Mouse (Mus musculus) forebrain, embryonic 11.5 days (tissue): ENCODE measurements at regions not wholly inside any gene's neighbourhood (a gene's known extent, or its start where the extent isn't known, plus 50 kb on each side); places are given as distances from the start of the nearest gene placed in this dataset.

Experiments
- ATAC-seq: fragments of 200-750 bp; cut with Nextera tagmentation; replicated peaks from 2 replicates; pipeline ENCODE4 v1.8.0; 2017; ENCODE audit warnings: moderate TSS enrichment; ENCODE audit not compliant: low FRiP score
- DNase-seq: peaks from one replicate; pipeline ENCODE4 v3.0.0-alpha.2; 2017; ENCODE audit warnings: low spot score
- H3K27ac ChIP-seq: fragments of 300-500 bp; sonication (generic); 2 replicates; pipeline ENCODE4 v1.5.1; 2014; ENCODE audit warnings: low read depth, low read length
- H3K27me3 ChIP-seq: fragments of 300-500 bp; sonication (generic); 2 replicates; pipeline ENCODE4 v1.6.1; 2014; ENCODE audit warnings: mild to moderate bottlenecking, low read length, mixed read lengths; ENCODE audit not compliant: control insufficient read depth, insufficient read depth
- H3K36me3 ChIP-seq: fragments of 300-500 bp; sonication (generic); 2 replicates; pipeline ENCODE4 v1.6.1; 2014; ENCODE audit warnings: mild to moderate bottlenecking, low read length, moderate library complexity, mixed read lengths; ENCODE audit not compliant: control insufficient read depth, insufficient read depth
- H3K4me1 ChIP-seq: fragments of 300-500 bp; sonication (generic); replicated peaks from 2 replicates; pipeline ENCODE4 v1.6.1; 2014; ENCODE audit warnings: low read length, mixed read lengths; ENCODE audit not compliant: control insufficient read depth, insufficient read depth
- H3K4me2 ChIP-seq: fragments of 300-500 bp; sonication (generic); 2 replicates; pipeline ENCODE4 v1.6.1; 2014; ENCODE audit warnings: low read depth, mild to moderate bottlenecking, low read length, moderate library complexity, mixed read lengths; ENCODE audit not compliant: severe bottlenecking
- H3K4me3 ChIP-seq: fragments of 300-500 bp; sonication (generic); 2 replicates; pipeline ENCODE4 v1.5.1; 2014; ENCODE audit warnings: low read depth, low read length
- H3K9ac ChIP-seq: fragments of 300-500 bp; sonication (generic); 2 replicates; pipeline ENCODE4 v1.6.1; 2014; ENCODE audit warnings: low read length
- H3K9me3 ChIP-seq: fragments of 300-500 bp; sonication (generic); 2 replicates; pipeline ENCODE4 v1.6.1; 2016; ENCODE audit warnings: low read length, mixed read lengths; ENCODE audit not compliant: control insufficient read depth
- WGBS: fragments of 180-500 bp; shearing (Covaris S2); extraction: QIAGEN DNeasy Blood & Tissue Kit; methylation state at CpG from one replicate; pipeline ENCODE4 v1.1.7; 2014; 5-methylcytosine and 5-hydroxymethylcytosine counted together

DNA sequence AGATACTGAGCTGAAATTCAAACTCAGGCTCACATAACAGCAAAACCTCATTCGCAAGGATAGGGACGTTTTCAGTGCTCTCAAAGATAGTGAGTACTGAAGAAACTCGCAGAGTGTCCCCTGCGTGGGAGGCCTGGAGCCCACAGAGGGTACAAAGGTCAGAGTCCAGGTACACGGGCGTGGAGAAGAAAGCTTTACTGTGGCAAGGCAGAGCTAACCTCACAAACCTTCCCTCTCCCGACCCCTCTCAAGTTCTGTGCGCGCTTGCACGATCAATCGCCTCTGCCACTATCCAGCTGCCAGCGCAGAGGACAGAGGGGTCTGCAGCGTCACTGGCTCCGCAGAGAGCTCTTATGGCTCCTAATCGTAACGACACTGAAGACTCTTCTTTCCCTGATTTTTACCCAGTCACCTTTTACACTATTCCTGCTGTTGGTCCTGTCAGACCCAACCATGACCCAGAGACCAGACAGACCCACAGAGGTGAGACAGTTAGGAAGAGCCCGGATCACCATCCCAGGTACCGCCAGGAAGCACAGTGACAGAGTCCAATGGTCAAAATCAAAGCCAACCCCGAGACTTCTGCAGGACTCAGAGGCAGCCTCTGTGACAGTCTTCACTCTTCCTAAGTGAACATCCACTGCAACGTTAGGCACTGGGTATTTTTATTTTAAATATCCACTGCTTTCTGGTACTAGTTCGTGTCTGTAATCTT is 51.6 kb upstream of the Gadd45a start:
- DNase-seq (no peak), ATAC-seq (no peak)

DNA sequence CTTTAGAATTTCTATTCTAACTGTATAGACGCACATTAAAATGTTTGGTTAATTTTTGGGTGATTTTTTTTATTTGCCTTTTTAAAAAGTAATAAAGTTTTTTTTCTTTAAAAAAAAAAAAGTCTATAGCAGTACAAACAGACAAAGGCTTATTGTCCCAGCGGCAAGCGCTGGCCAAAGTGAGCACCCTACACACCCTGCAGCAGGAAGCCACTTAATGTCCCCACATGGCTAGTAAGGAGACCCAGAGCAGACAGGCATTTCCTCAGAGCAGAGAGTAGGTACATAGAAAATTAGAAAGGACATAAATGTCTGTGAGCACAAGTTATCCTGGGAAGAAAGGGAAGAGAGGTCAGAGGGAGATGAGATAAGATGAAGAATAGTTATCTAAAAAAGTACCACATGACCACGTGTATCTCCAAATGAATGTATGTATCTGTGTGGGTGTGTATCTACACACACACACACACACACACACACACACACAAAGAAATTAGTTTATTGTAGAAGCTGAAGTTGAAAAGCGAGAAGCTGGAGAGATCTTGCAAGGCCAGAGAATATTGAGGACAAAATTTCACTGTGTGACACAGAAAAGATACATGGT is 50.7 kb upstream of the Gadd45a start:
- no peak overlapping the region for H3K4me3 ChIP-seq
- DNase-seq, result no peak

More for the DNA sequence above, 51.6 kb upstream of the Gadd45a start:
- Histone ChIP-seq H3K9ac (no peak overlapping the region), H3K36me3 (no peaks in the 10 kb centered on the region), H3K4me1 (no peaks in the 10 kb centered on the region), H3K9me3 (no peaks in the 10 kb centered on the region), H3K27me3 (no peaks in the 10 kb centered on the region), H3K4me2 (no peak overlapping the region), H3K4me3 (no peak overlapping the region), H3K27ac (no peak overlapping the region)
- WGBS, result 75% methylated on average over 21 of the region's 21 CpGs

DNA sequence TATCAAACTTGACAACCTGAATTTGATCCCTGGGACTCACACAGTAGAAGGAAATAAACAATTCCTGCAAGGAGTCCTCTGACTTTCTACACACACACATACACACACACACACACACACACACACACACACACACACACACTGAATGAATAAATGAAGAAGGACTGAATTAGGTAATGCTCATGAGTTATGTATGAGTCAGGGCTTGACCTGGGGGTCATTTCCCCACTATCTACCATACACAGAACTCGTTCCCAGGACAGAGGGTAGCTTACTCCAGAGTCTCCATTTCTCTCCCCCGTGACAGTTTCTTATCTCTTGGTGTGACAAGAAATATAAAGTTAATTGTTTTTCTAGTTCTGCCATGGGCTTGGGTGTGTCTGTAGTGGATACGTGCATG is 50.1 kb upstream of the Gadd45a start:
- no peak overlapping the region for H3K4me2 ChIP-seq
- H3K4me1 ChIP-seq, result no peaks in the 10 kb centered on the region
- DNase-seq (no peak), ATAC-seq (no peak)
- 77% methylated on average over 3 of the region's 3 CpGs for WGBS
- no peak overlapping the region for H3K9ac ChIP-seq
- no peak overlapping the region for H3K4me3 ChIP-seq
- no peaks in the 10 kb centered on the region for H3K9me3 ChIP-seq
- no peak overlapping the region for H3K27ac ChIP-seq
- H3K27me3 ChIP-seq, result no peaks in the 10 kb centered on the region
- no peaks in the 10 kb centered on the region for H3K36me3 ChIP-seq

More for the DNA sequence above, 50.7 kb upstream of the Gadd45a start:
- no peaks in the 10 kb centered on the region for H3K36me3 ChIP-seq
- H3K4me2 ChIP-seq, result no peak overlapping the region
- no peaks in the 10 kb centered on the region for H3K9me3 ChIP-seq
- 82% methylated on average over 5 of the region's 5 CpGs for WGBS
- no peak overlapping the region for H3K9ac ChIP-seq
- no peaks in the 10 kb centered on the region for H3K27me3 ChIP-seq
- ATAC-seq, result no peak
- H3K4me1 ChIP-seq, result no peaks in the 10 kb centered on the region
- H3K27ac ChIP-seq, result no peak overlapping the region
